ENCODE assay signal across 11 mouse cellular contexts in the genomic region with DNA sequence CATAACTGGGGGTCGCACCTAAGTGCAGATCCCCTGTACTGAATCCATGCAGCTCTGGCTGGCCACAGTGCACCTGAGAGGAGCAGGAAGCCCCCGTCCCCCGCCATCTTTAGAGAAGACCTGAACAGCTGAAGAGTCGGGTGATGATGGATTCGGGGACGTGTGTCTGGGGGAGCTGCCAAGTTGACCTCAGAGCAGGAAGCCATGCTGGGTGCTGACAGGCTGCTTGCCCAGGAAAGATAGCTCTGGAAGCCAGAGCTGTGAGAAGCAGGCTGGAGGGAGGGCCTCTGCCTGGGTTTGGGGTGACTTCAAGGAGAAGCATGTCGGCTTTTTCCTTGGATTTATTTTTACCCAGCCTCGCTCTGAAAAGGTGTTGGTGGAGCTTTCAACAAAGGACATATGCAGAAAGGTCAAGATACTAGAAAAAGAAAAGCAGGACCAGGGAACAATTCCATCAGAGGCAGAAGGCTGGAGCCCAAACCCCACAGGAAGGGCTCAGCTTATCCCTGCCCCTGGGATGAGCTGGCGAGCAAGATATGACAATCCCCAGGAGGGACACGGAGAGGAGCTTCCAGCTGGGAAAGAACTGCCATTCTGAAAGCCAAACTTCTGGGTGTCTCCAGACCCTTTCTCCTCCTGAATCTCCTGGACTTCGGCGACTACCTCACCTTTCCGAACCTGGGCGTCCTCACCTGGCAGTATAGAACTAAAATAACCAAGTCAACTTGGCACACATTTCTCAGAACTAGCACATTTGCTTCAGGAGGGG.
DNase-seq lines count a peak whose midpoint lies in the region; TF ChIP-seq lines count a peak whose summit lies in the region.
"Had no signal": no experiment of that assay in that cellular context is flagged by ENCODE, and none has a peak within 500 bp of the region (broad histone marks: within the 10 kb centered on the region; RNA-seq: fewer than 3 reads in every experiment).

No protein-coding gene starts in this region.

- no peak for TF ChIP-seq CTCF in heart, adult 2 months (IDR thresholded peaks at IDR 0.05)

- no peak; the same call in 1 of the 2 replicates for TF ChIP-seq POLR2A in heart, adult 2 months (IDR thresholded peaks at IDR 0.05; ENCODE audit: insufficient read depth, low read depth, low read length)

- intact Hi-C loops in gastrocnemius, postnatal 36 days (cut with DNase I): no loop called here
- intact Hi-C loops in heart, adult 2 months (cut with DNase I): no loop called here
- intact Hi-C loops in heart, postnatal 36 days (cut with DNase I): no loop called here

- 31% methylated on average over 14 of the region's 14 CpGs for WGBS in heart, adult 2 months
- 76% methylated on average over 14 of the region's 14 CpGs for WGBS in embryonic facial prominence, embryonic 10.5 days

- H3K79me2 ChIP-seq in heart, adult 2 months (replicated peaks; ENCODE audit: control insufficient read depth, insufficient read depth, low read length): no peaks in the 10 kb centered on the region

- H3K4me1 ChIP-seq in heart, adult 2 months (ENCODE audit: control insufficient read depth, insufficient read depth, low read length): peaks cover 4% of the 10 kb centered on the region
- peaks cover 3% of the 10 kb centered on the region for H3K4me1 ChIP-seq in embryonic facial prominence, embryonic 10.5 days

- no peak overlapping the region for H3K4me3 ChIP-seq in heart, adult 2 months
- no peak overlapping the region for H3K4me3 ChIP-seq in embryonic facial prominence, embryonic 10.5 days
- H3K4me3 ChIP-seq: limb, embryonic 12.5 days had no signal

- H3K36me3 ChIP-seq in heart, adult 2 months (ENCODE audit: control insufficient read depth, insufficient read depth, low read length): no peaks in the 10 kb centered on the region
- no peaks in the 10 kb centered on the region for H3K36me3 ChIP-seq in embryonic facial prominence, embryonic 10.5 days (replicated peaks)
- H3K36me3 ChIP-seq: limb, embryonic 12.5 days had no signal

- peak overlapping the region; percentile 85 for H3K27ac ChIP-seq in heart, adult 2 months
- H3K27ac ChIP-seq in embryonic facial prominence, embryonic 10.5 days (replicated peaks): no peak overlapping the region
- H3K27ac ChIP-seq: limb, embryonic 12.5 days had no signal

- H3K27me3 ChIP-seq in heart, adult 2 months (ENCODE audit: control insufficient read depth, insufficient read depth, low read length): no peaks in the 10 kb centered on the region
- H3K27me3 ChIP-seq in embryonic facial prominence, embryonic 10.5 days (replicated peaks; ENCODE audit: low read depth, poor library complexity, severe bottlenecking): peaks cover 11% of the 10 kb centered on the region

- DNase-seq in gastrocnemius, postnatal 10 days: peak; percentile 31
- DNase-seq in gastrocnemius, postnatal 36 days: no peak
- peak; percentile 69 for DNase-seq in cerebellum, adult 11 months
- peak; percentile 51 to 64 for DNase-seq in heart, adult 2 months
- DNase-seq in heart, postnatal 36 days: peak; percentile 29 to 42
- DNase-seq in embryo, embryonic 10 days (ENCODE audit: low spot score): no peak
- DNase-seq in embryonic facial prominence, embryonic 10.5 days (ENCODE audit: low spot score): no peak
- no peak for DNase-seq in liver
- DNase-seq: kidney, adult 9 months; thymus, adult 18-20 months had no signal

- H3K9ac ChIP-seq in heart, adult 2 months (ENCODE audit: low read depth, low read length): peak overlapping the region; percentile 33
- H3K9ac ChIP-seq: limb, embryonic 12.5 days had no signal

- TF ChIP-seq EP300 in heart, adult 2 months (IDR thresholded peaks at IDR 0.05; ENCODE audit: insufficient read depth, low read depth, low read length): peak; percentile 75

- no peaks in the 10 kb centered on the region for H3K9me3 ChIP-seq in embryonic facial prominence, embryonic 10.5 days
- H3K9me3 ChIP-seq: limb, embryonic 12.5 days had no signal

Comparison
In these comparisons a context has a peak if more than half of its experiments do, and no peak if none do; other contexts are left out.
1. DNase-seq: peak in gastrocnemius, postnatal 10 days (single experiment), cerebellum, adult 11 months (single experiment), heart, adult 2 months (2 of 2) and heart, postnatal 36 days (2 of 2); none in gastrocnemius, postnatal 36 days (0 of 2), embryo, embryonic 10 days (single experiment), embryonic facial prominence, embryonic 10.5 days (single experiment) and liver (single experiment).